Mouse (Mus musculus): ENCODE measurements at regions not wholly inside any gene's neighbourhood (a gene's known extent, or its start where the extent isn't known, plus 50 kb on each side); places are given as distances from the start of the nearest gene placed in this dataset.
"Not testable (repeated sequence)": the region's sequence is repeated elsewhere in the genome, so short reads cannot be mapped to it uniquely, and the experiment has no call there.

DNA sequence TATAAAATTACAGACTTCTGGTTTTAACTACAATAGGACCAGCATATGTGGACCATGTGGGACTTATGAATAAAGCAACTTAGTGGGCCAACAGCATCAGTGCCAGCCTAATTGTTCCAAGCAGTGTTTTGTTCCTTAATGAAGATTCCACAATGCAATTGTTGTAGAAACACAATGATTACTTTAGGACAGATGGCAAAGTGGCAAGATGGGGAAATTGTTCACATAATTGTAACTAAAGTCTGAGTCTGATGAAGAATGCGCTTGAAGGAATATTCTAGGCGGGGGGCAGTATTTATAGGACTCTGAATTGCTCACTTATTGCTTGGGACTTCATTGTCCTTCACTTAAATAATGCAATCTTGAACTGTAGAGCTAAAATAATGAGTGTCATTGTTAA, 253.4 kb upstream of the Kcnj3 start:
- DNase-seq: no peak

DNA sequence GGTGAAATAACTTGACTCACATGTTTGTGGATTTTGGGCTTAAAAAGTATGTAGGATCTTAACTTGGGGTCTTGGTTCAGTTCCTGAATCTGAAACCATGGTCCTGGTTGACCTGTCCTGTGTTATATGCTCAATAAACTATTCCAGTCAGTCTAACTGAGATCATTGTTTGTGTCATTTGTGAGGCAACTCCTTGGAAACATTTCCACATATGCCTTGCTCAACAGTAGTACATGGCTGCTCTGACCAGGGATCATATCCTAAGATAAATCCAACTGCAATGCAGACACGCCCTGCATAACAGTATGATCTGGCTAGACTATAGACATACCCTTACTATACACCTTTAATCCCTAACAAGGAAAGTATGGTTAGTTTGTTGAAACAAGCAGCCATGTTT, 228.9 kb upstream of the Kcnj3 start:
- no peak for DNase-seq

GRCm38 (mm10) chr2:55208620-55209019, 227.2 kb upstream of the Kcnj3 start:
- DNase-seq: no peak

DNA sequence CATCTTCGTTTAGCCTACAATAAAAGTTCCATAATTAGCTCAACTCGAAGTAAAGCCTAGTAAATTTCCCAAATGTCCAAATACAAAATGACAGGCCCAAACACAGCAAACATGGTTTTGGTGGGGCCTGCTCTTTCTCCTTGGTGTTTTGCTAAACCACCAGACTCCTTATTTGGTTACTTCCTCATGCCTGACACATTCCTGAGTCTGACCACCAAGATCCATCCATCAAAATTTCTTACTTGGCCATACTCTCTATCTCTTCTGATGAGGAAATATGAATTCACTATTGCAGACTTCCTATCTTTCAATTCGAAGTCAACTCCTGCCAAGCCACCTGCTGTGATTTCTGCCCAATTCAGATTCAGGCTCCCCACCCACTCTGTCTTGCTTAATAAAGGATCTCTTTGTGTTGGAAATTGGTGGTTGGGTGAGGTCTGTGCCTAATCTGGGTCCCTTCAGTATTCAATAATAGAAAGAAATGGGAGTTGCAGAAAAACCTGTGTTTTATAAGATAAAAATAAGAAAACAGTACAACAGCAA, 225.9 kb upstream of the Kcnj3 start:
- DNase-seq: no peak

GRCm38 (mm10) chr2:55211281-55211680, 224.5 kb upstream of the Kcnj3 start:
- DNase-seq: no peak

- DNase-seq: no peak
Observed at GRCm38 (mm10) chr2:55222046-55222445, 213.7 kb upstream of the Kcnj3 start.

DNA sequence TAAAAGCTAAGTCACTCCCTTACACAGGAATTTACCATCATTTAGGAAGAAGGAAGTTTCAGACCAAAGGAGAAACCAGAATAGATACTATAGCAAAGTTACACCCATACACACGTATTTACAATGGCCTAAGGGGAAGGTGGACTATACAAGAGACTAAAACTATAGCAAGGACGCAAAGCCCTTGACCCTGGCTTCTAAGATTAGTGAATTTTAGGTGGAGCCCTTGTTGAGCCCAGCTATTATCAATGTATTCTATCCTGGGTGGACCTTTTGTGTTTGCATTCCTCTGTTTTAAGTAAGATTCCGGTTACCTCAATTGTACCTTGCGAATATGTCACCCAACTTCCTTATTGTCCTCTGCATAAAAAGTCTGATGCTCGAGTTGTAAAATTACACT, 213.0 kb upstream of the Kcnj3 start:
- not testable (repeated sequence) for DNase-seq

DNA sequence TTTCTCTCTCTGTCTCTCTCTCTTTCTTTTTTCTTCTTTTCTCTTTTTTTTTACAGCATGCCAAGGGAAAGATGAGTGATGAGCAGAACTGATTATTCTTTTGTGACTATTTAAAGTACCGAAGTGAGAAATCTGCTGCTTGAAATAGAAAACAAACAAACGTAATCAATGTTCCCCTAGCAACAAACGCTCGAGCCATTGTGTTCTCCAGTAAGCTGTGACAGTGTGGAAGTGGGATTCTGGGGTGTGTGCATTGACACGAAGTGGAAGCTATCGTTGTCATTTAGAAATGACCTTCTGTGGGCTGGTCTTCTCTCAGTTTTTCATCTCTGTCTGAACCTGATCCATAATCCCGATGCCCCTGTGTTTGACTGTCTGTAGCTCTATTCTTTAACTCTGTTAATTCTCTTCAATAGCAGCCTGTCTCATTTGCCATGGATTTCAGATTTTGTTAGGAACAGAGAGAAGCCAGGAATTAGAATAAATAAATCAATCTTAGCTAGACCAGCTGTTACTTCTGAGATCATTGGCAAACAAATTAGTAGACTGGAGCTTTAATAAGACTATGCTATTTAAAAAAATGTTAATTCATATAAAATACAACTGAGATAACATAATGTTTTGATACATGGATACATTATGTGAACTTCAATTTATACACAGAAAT, 207.5 kb upstream of the Kcnj3 start:
- DNase-seq: no peak

GRCm38 (mm10) chr2:55231841-55232240, 203.9 kb upstream of the Kcnj3 start:
- no peak for DNase-seq

- DNase-seq: no peak
Observed at GRCm38 (mm10) chr2:55253134-55253533, 182.6 kb upstream of the Kcnj3 start.

DNA sequence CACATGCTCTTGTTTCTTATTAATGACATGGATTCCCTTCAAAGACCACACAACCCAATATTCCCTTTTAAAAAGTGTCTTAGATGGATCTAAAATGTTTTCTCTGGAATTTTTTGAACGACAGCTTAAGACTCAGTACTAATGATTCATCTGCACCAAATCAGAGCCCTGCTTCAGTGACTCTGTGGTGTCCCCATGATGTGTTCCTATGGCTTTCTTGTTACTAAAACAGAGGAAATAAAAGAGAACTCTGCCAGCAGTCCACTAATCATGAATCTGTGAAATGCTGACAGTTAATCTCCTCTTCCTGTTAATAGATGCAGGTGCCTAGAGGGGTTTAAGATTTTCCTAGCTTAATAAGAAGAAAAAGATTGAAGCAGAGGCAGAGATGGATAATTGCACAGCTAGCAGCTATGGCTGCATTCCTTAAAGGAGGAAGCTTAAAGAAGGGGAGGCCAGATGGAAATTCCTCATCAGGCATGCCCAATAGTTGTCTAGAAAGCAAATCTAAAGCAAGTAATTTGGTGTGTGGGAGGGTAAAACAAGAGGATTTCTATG, 173.0 kb upstream of the Kcnj3 start:
- no peak for DNase-seq

- no peak for DNase-seq
Observed at GRCm38 (mm10) chr2:55263847-55264449, 171.8 kb upstream of the Kcnj3 start.

GRCm38 (mm10) chr2:55306387-55306786, 129.4 kb upstream of the Kcnj3 start:
- DNase-seq: peak; percentile 38

GRCm38 (mm10) chr2:55315627-55316026, 120.1 kb upstream of the Kcnj3 start:
- no peak for DNase-seq

DNA sequence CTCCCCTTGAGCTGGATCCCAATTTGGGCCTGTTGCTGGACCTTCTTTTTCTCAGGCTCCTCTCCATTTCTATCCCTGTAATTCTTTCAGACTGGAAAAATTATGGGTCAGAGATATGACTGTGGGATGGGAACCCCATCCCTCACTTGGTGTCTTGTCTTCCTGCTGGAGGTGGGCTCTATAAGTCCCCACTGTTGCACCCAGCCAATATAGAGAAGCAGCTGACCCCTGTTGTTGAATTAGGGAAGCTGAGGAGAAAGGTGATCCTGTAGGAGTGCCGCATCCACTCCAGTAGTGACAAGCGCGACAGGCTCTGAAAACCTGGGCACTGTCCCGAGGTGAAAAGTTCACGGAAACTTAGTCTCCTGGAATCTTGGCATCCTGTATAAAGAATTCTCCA, 81.7 kb upstream of the Kcnj3 start:
- not testable (repeated sequence) for DNase-seq
